Mouse (Mus musculus) hindbrain, embryonic 11.5 days (tissue): ENCODE measurements around the gene Lima1. TPM values are rescaled to one million over a fixed set of nuclear protein-coding genes. Genes with fewer than 3 reads are reported as not detected.

Source experiments
- ATAC-seq: fragments of 200-750 bp; cut with Nextera tagmentation; 2 replicates; pipeline ENCODE4 v1.8.0; 2017; ENCODE audit warnings: mild to moderate bottlenecking, moderate TSS enrichment, moderate library complexity; ENCODE audit not compliant: low FRiP score
- DNase-seq: peaks from one replicate; pipeline ENCODE4 v3.0.0-alpha.2; 2015; ENCODE audit warnings: low spot score
- H3K27ac ChIP-seq: fragments of 300-500 bp; sonication (generic); 2 replicates; pipeline ENCODE4 v1.5.1; 2014; ENCODE audit warnings: mild to moderate bottlenecking, low read depth, low read length
- H3K27me3 ChIP-seq: fragments of 300-500 bp; sonication (generic); 2 replicates; pipeline ENCODE4 v1.6.1; 2014; ENCODE audit warnings: mild to moderate bottlenecking, low read length, moderate library complexity, mixed read lengths; ENCODE audit not compliant: control insufficient read depth, insufficient read depth
- H3K36me3 ChIP-seq: fragments of 300-500 bp; sonication (generic); 2 replicates; pipeline ENCODE4 v1.6.1; 2014; ENCODE audit warnings: mild to moderate bottlenecking, low read length, moderate library complexity, mixed read lengths; ENCODE audit not compliant: control insufficient read depth, insufficient read depth
- H3K4me1 ChIP-seq: fragments of 300-500 bp; sonication (generic); replicated peaks from 2 replicates; pipeline ENCODE4 v1.6.1; 2014; ENCODE audit warnings: low read length, mixed read lengths; ENCODE audit not compliant: control insufficient read depth, insufficient read depth
- H3K4me2 ChIP-seq: fragments of 300-500 bp; sonication (generic); replicated peaks from 2 replicates; pipeline ENCODE4 v1.6.1; 2014; ENCODE audit warnings: mild to moderate bottlenecking, low read depth, low read length
- H3K4me3 ChIP-seq: fragments of 300-500 bp; sonication (generic); 2 replicates; pipeline ENCODE4 v1.5.1; 2014; ENCODE audit warnings: low read depth, low read length
- H3K9ac ChIP-seq: fragments of 300-500 bp; sonication (generic); 2 replicates; pipeline ENCODE4 v1.6.1; 2014; ENCODE audit warnings: low read depth, low read length
- H3K9me3 ChIP-seq: fragments of 300-500 bp; sonication (generic); 2 replicates; pipeline ENCODE4 v1.6.1; 2016; ENCODE audit warnings: low read length; ENCODE audit not compliant: control insufficient read depth
- whole genome bisulfite sequencing: fragments of 180-500 bp; shearing (Covaris S2); extraction: QIAGEN DNeasy Blood & Tissue Kit; methylation state at CpG from one replicate; pipeline ENCODE4 v1.1.7; 2014; 5-methylcytosine and 5-hydroxymethylcytosine counted together
- polyA plus RNA-seq: library from polyadenylated mRNA; unstranded; fragments of >200 nt; fragmentation: Nextera tagmentation; extraction: Ambion mirVana; gene quantifications from 2 replicates; pipeline ENCODE4 v1.2.1, GENCODE M21; 2014

Lima1 gene
- polyA plus RNA-seq, 1 experiment from 2014 or later = 30.8 TPM

GRCm38 (mm10) chr15:99878541-99878940, 3.3 kb upstream of the Lima1 start:
- Histone ChIP-seq H3K36me3 (no peaks in the 10 kb centered on the region), H3K4me1 (0 out of 2 replicates have a peak, but pooled peaks cover 3% of the 10 kb centered on the region), H3K9me3 (no peaks in the 10 kb centered on the region), H3K27me3 (no peaks in the 10 kb centered on the region), H3K4me3 (no peak overlapping the region), H3K4me2 (no peak overlapping the region), H3K27ac (no peak overlapping the region), H3K9ac (no peak overlapping the region)
- WGBS = 96% methylated on average over 5 of the region's 5 CpGs
- DNase-seq = no peak
- ATAC-seq = no peak

- Histone ChIP-seq H3K4me1 (0 out of 2 replicates have a peak, but pooled peaks cover 3% of the 10 kb centered on the region), H3K9me3 (no peaks in the 10 kb centered on the region), H3K36me3 (no peaks in the 10 kb centered on the region), H3K4me3 (peak overlapping the region; percentile 73), H3K27me3 (no peaks in the 10 kb centered on the region), H3K9ac (peak overlapping the region; percentile 72), H3K27ac (no peak overlapping the region), H3K4me2 (peak overlapping the region; percentile 93)
- 7% methylated on average over 30 of the region's 30 CpGs for WGBS
- ATAC-seq (no peak; the same call in 1 of the 2 replicates), DNase-seq (no peak)
Observed at GRCm38 (mm10) chr15:99874612-99875333, 483 bp downstream of the Lima1 start.

- DNase-seq = no peak
- no peaks in the 10 kb centered on the region for H3K36me3 ChIP-seq
- WGBS = 77% methylated on average over 3 of the region's 3 CpGs
Observed at GRCm38 (mm10) chr15:99872543-99872942, 2.7 kb downstream of the Lima1 start.

GRCm38 (mm10) chr15:99867654-99868053, 7.6 kb downstream of the Lima1 start:
- Histone ChIP-seq H3K4me3 (no peak overlapping the region), H3K9me3 (no peaks in the 10 kb centered on the region), H3K36me3 (no peaks in the 10 kb centered on the region), H3K9ac (no peak overlapping the region), H3K27me3 (no peaks in the 10 kb centered on the region), H3K4me1 (no peaks in the 10 kb centered on the region), H3K27ac (no peak overlapping the region), H3K4me2 (no peak overlapping the region)
- 66% methylated on average over 4 of the region's 4 CpGs for WGBS
- DNase-seq = no peak
- ATAC-seq = no peak

More at GRCm38 (mm10) chr15:99872543-99872942, 2.7 kb downstream of the Lima1 start:
- no peak overlapping the region for H3K4me2 ChIP-seq
- H3K4me1 ChIP-seq = 0 out of 2 replicates have a peak, but pooled peaks cover 3% of the 10 kb centered on the region
- no peaks in the 10 kb centered on the region for H3K9me3 ChIP-seq
- H3K9ac ChIP-seq = no peak overlapping the region
- H3K27me3 ChIP-seq = no peaks in the 10 kb centered on the region
- no peak overlapping the region for H3K27ac ChIP-seq
- no peak for ATAC-seq
- H3K4me3 ChIP-seq = no peak overlapping the region

- Histone ChIP-seq H3K9ac (no peak overlapping the region), H3K4me3 (no peak overlapping the region), H3K9me3 (no peaks in the 10 kb centered on the region), H3K4me1 (0 out of 2 replicates have a peak, but pooled peaks cover 2% of the 10 kb centered on the region), H3K4me2 (no peak overlapping the region), H3K27ac (no peak overlapping the region), H3K36me3 (no peaks in the 10 kb centered on the region), H3K27me3 (no peaks in the 10 kb centered on the region)
- ATAC-seq (no peak), DNase-seq (no peak)
- 75% methylated on average over 15 of the region's 15 CpGs for WGBS
Observed at GRCm38 (mm10) chr15:99866450-99867221, 8.6 kb downstream of the Lima1 start.

GRCm38 (mm10) chr15:99865942-99866341, 9.3 kb downstream of the Lima1 start:
- Histone ChIP-seq H3K36me3 (no peaks in the 10 kb centered on the region), H3K4me3 (no peak overlapping the region), H3K4me1 (0 out of 2 replicates have a peak, but pooled peaks cover 2% of the 10 kb centered on the region), H3K9me3 (no peaks in the 10 kb centered on the region), H3K27ac (no peak overlapping the region), H3K4me2 (no peak overlapping the region), H3K27me3 (no peaks in the 10 kb centered on the region), H3K9ac (no peak overlapping the region)
- ATAC-seq (no peak), DNase-seq (no peak)
- 68% methylated on average over 5 of the region's 5 CpGs for WGBS

GRCm38 (mm10) chr15:99865494-99865941, 9.7 kb downstream of the Lima1 start:
- DNase-seq = no peak
- no peak overlapping the region for H3K4me3 ChIP-seq
- no peaks in the 10 kb centered on the region for H3K36me3 ChIP-seq
- 89% methylated on average over 20 of the region's 20 CpGs for WGBS
- no peak for ATAC-seq
- no peak overlapping the region for H3K27ac ChIP-seq
- no peak overlapping the region for H3K9ac ChIP-seq
- H3K4me1 ChIP-seq = 0 out of 2 replicates have a peak, but pooled peaks cover 2% of the 10 kb centered on the region
- H3K27me3 ChIP-seq = no peaks in the 10 kb centered on the region
- H3K9me3 ChIP-seq = no peaks in the 10 kb centered on the region
- H3K4me2 ChIP-seq = no peak overlapping the region

GRCm38 (mm10) chr15:99865046-99865445, 10.2 kb downstream of the Lima1 start:
- 86% methylated on average over 7 of the region's 7 CpGs for WGBS
- no peak for ATAC-seq
- Histone ChIP-seq H3K9ac (no peak overlapping the region), H3K4me1 (0 out of 2 replicates have a peak, but pooled peaks cover 2% of the 10 kb centered on the region), H3K4me3 (no peak overlapping the region), H3K36me3 (no peaks in the 10 kb centered on the region), H3K4me2 (no peak overlapping the region), H3K27me3 (no peaks in the 10 kb centered on the region), H3K9me3 (no peaks in the 10 kb centered on the region), H3K27ac (no peak overlapping the region)
- DNase-seq = no peak
